Mouse (Mus musculus) heart, adult 2 months (tissue): ENCODE measurements around the gene Dcp1b. TPM values are rescaled to one million over a fixed set of nuclear protein-coding genes. Genes with fewer than 3 reads are reported as not detected.

Experiments used
- DNase-seq, 2 experiments: peaks; one replicate each; pipeline ENCODE4 v3.0.0; 2021
- H3K27ac ChIP-seq: fragments of 200-600 bp; 2 replicates; pipeline ENCODE4 v1.8.1; 2022
- H3K27me3 ChIP-seq: fragments of 200-500 bp; 2 replicates; pipeline ENCODE4 v1.6.1; 2012; ENCODE audit warnings: mild to moderate bottlenecking, low read length, inconsistent platforms, mixed read lengths; ENCODE audit not compliant: control insufficient read depth, insufficient read depth
- H3K36me3 ChIP-seq: fragments of 200-500 bp; 2 replicates; pipeline ENCODE4 v1.6.1; 2012; ENCODE audit warnings: low read length, inconsistent platforms; ENCODE audit not compliant: control insufficient read depth, insufficient read depth
- H3K4me1 ChIP-seq: fragments of 200-500 bp; 2 replicates; pipeline ENCODE4 v1.6.1; 2011; ENCODE audit warnings: low read length; ENCODE audit not compliant: control insufficient read depth, insufficient read depth
- H3K4me3 ChIP-seq: fragments of 200-600 bp; 2 replicates; pipeline ENCODE4 v1.8.1; 2022
- H3K79me2 ChIP-seq: fragments of 200-500 bp; replicated peaks from 2 replicates; pipeline ENCODE4 v1.6.1; 2012; ENCODE audit warnings: mild to moderate bottlenecking, inconsistent platforms, low read length, moderate library complexity, mixed read lengths; ENCODE audit not compliant: control insufficient read depth, insufficient read depth
- H3K9ac ChIP-seq: fragments of 200-500 bp; 2 replicates; pipeline ENCODE4 v1.6.1; 2012; ENCODE audit warnings: low read depth, mild to moderate bottlenecking, control low read depth, inconsistent platforms, low read length, mixed read lengths
- CTCF ChIP-seq: fragments of 200-600 bp; IDR thresholded peaks from 2 replicates; pipeline ENCODE4 v1.8.1; 2022; ENCODE audit warnings: antibody characterized with exemption, mild to moderate bottlenecking, moderate library complexity
- EP300 ChIP-seq: fragments of 200-500 bp; IDR thresholded peaks from 2 replicates; pipeline ENCODE4 v1.6.1; 2011; ENCODE audit warnings: low read depth, low read length, control low read depth; ENCODE audit not compliant: insufficient read depth
- POLR2A ChIP-seq: fragments of 200-500 bp; IDR thresholded peaks from 2 replicates; pipeline ENCODE4 v1.6.1; 2011; ENCODE audit warnings: mild to moderate bottlenecking, low read depth, low read length, control low read depth; ENCODE audit not compliant: insufficient read depth
- WGBS: fragments of 180-500 bp; shearing (Covaris S2); methylation state at CpG from one replicate; pipeline ENCODE4 v1.1.7; 2018; 5-methylcytosine and 5-hydroxymethylcytosine counted together
- intact Hi-C: fragments of 180-260 bp; cut with DNase I; formaldehyde crosslinking; loops from one replicate; pipeline ENCODE4 v1.15.1; 2025
- polyA plus RNA-seq: library from polyadenylated mRNA; depleted of rRNA; stranded (reverse); fragments of >200 nt; gene quantifications from 2 replicates; pipeline ENCODE4 v1.2.3, GENCODE M21; 2012
- total RNA-seq, 2 experiments: library from RNA; stranded (reverse); gene quantifications; 2 replicates each; pipeline ENCODE4 v1.2.3; 2021

The Dcp1b gene
- total and polyA plus RNA-seq, 3 experiments: 2.6 to 4.8 (median 2.7) TPM

DNA sequence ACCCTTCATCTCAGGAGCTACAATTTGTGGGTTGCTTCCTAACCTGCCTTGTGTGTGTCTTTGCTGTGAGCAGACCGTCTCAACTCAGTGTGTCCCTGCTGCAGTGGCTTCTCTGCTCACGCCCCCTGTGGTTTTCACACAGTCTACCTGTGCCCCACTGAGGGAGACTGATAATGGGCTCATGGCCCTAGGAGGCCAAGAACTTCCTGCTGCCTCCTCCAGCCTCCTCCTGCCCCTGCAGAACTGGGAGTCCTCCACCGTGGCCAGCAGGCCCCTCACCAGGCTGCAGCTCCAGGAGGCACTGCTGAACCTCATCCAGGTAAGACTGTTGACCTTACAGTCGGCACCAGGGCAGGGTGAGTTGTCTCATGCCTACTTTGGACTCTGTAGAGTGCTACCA is 42.6 kb downstream of the Dcp1b start:
- intact Hi-C loops: no loop called here
- 65% methylated on average over 4 of the region's 4 CpGs for WGBS
- H3K4me1 ChIP-seq: no peaks in the 10 kb centered on the region

DNA sequence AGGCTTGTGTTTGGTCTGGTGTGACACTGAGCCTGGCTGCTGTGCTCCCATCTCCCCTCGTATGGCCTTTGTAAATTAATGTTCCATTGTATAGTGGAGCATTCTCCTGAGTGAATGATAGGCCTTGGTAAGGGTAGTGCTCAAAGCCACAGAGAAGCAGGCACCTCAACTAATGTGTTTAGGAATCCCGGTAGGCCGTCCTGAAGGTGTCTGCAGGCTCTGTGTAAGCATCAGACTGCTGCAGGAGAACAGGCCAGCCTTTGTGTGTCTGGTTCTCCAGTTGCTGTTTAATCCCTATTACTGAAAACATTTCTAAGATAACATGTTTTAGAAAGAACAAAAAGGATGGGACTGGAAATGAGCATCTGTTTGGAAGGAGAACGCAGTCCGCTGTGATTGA is 43.5 kb downstream of the Dcp1b start:
- no peaks in the 10 kb centered on the region for H3K4me1 ChIP-seq
- TF ChIP-seq EP300: no peak
- TF ChIP-seq POLR2A: no peak
- TF ChIP-seq CTCF: no peak

More for the DNA sequence above, 42.6 kb downstream of the Dcp1b start:
- no peaks in the 10 kb centered on the region for H3K36me3 ChIP-seq
- H3K27me3 ChIP-seq: no peaks in the 10 kb centered on the region
- H3K9ac ChIP-seq: no peak overlapping the region
- no peaks in the 10 kb centered on the region for H3K79me2 ChIP-seq
- no peak overlapping the region for H3K27ac ChIP-seq
- H3K4me3 ChIP-seq: no peak overlapping the region
- no peak for TF ChIP-seq POLR2A
- no peak for TF ChIP-seq EP300
- TF ChIP-seq CTCF: no peak
- DNase-seq: peak in 1 of 2 experiments; percentile 15

DNA sequence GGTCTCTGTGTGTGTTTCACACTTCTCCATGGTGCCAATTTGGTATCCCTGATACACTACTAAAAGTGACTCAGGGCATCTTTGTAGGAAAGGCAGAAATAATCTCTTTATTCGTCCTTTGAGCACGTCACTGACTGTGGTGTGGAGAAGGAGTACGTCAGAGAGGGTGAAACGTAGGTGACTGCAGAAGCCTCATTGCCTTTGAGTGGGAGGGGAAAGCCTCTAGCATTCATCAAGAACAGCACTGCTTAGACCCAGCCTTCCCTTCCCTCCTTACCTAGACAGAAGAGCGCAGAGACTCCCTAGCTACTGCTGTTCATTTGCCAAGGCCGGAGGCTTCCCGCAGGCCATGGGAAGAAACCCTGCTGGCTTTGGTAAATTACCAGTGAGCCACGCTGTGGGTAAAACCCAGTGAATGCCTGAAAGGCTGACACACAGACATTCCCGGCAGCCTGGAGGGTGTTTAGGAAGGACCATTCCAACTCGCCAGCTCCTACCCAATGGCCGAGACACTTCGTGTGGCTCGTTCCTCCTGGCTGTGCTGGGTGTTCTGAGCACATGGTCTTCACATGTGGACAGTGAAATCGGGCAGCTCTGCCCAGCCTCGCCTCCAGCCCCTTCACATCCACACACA is 44.3 kb downstream of the Dcp1b start:
- no peaks in the 10 kb centered on the region for H3K27me3 ChIP-seq
- no peaks in the 10 kb centered on the region for H3K4me1 ChIP-seq
- no peak overlapping the region for H3K27ac ChIP-seq
- H3K79me2 ChIP-seq: no peaks in the 10 kb centered on the region
- peak in 1 of 2 experiments; percentile 14 for DNase-seq
- 85% methylated on average over 15 of the region's 15 CpGs for WGBS
- intact Hi-C loops: no loop called here
- H3K4me3 ChIP-seq: no peak overlapping the region
- H3K36me3 ChIP-seq: no peaks in the 10 kb centered on the region
- H3K9ac ChIP-seq: no peak overlapping the region
- no peak for TF ChIP-seq POLR2A
- no peak for TF ChIP-seq CTCF
- TF ChIP-seq EP300: no peak

More for the DNA sequence above, 43.5 kb downstream of the Dcp1b start:
- H3K9ac ChIP-seq: no peak overlapping the region
- H3K79me2 ChIP-seq: no peaks in the 10 kb centered on the region
- peak in 1 of 2 experiments; percentile 6 for DNase-seq
- no peak overlapping the region for H3K4me3 ChIP-seq
- 92% methylated on average over 5 of the region's 5 CpGs for WGBS
- no peaks in the 10 kb centered on the region for H3K27me3 ChIP-seq
- intact Hi-C loops: no loop called here
- H3K27ac ChIP-seq: no peak overlapping the region
- no peaks in the 10 kb centered on the region for H3K36me3 ChIP-seq

DNA sequence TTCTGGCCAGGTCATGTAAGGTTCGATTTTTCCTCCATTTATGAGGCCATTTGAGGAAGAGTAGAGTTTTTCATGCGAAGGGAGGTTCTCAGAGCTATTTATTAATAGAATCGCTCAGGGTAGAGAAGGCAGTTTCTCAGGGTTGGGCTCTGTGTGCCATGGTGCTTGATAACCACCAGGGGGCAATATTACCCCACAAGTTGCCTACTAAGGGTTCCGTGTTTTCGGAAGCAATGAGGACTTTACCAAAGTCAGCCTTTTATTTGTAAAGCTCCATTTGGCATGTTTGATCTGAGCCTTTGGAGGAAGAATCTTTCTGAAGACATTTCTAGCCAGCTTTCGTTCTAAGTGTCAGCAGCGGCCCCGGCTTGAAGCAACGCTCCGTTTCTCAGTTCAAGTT is 45.2 kb downstream of the Dcp1b start:
- peak in 1 of 2 experiments; percentile 44 for DNase-seq
- intact Hi-C loops: loop anchor here (1.0 kb wide), 3 partner anchors 128 to 224 kb away; no protein-coding TSS in a partner anchor
- 43% methylated on average over 10 of the region's 10 CpGs for WGBS
- TF ChIP-seq POLR2A (no peak), CTCF (peak; percentile 99; the same call in 1 of the 2 replicates), EP300 (peak; percentile 86; the same call in 1 of the 2 replicates)
- Histone ChIP-seq H3K79me2 (no peaks in the 10 kb centered on the region), H3K9ac (no peak overlapping the region), H3K27me3 (no peaks in the 10 kb centered on the region), H3K27ac (no peak overlapping the region), H3K4me1 (no peaks in the 10 kb centered on the region), H3K36me3 (no peaks in the 10 kb centered on the region), H3K4me3 (no peak overlapping the region)

DNA sequence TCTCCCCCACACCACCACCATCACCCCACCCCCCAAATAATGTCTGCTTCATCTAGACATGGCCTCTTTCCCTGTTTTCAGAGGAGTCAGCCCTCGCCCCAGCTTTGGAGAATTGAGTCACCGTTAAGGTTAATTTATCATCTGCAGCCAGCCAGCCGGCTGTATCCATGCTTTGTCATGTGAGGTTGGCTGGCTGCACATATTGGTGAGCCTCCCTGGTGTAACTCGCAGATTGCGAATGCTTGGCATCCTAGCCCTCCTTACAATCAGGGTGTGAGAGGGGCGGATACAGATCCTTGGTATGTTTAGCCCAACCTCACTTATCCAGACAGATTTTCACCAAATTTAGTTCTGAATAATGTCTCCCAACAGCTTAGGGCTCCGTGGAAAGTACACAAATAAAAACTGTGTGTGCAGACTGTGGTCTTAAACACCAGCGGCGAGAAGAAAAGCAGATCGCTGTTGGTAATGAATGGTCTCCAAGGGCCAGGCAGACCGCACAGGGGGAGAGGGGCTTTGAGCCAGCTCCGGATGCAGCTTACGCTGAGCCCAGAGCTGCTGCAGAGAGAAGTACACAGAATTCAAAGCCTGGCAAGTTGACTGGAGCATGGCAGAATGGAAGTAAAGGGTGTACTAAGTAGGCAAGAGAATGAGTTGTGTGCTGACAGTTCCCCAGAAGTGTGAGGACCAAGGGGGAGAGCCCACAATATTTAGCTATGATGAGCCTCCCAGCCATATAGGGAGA is 49.6 kb downstream of the Dcp1b start:
- DNase-seq: no peak
- Histone ChIP-seq H3K27me3 (no peaks in the 10 kb centered on the region), H3K36me3 (no peaks in the 10 kb centered on the region), H3K4me3 (no peak overlapping the region), H3K27ac (no peak overlapping the region), H3K4me1 (no peaks in the 10 kb centered on the region), H3K9ac (no peak overlapping the region), H3K79me2 (no peaks in the 10 kb centered on the region)
- 76% methylated on average over 13 of the region's 13 CpGs for WGBS
- intact Hi-C loops: no loop called here
- TF ChIP-seq EP300 (no peak), CTCF (no peak), POLR2A (no peak)

- intact Hi-C loops: no loop called here
- 75% methylated on average over 12 of the region's 12 CpGs for WGBS
- no peak for DNase-seq
Observed at GRCm38 (mm10) chr6:119225226-119225625, 50.2 kb downstream of the Dcp1b start.

More at GRCm38 (mm10) chr6:119225226-119225625, 50.2 kb downstream of the Dcp1b start:
- TF ChIP-seq POLR2A: no peak
- no peak for TF ChIP-seq CTCF
- TF ChIP-seq EP300: no peak
- H3K27ac ChIP-seq: no peak overlapping the region
- no peaks in the 10 kb centered on the region for H3K27me3 ChIP-seq
- no peak overlapping the region for H3K4me3 ChIP-seq
- no peak overlapping the region for H3K9ac ChIP-seq
- H3K4me1 ChIP-seq: no peaks in the 10 kb centered on the region
- H3K36me3 ChIP-seq: no peaks in the 10 kb centered on the region
- H3K79me2 ChIP-seq: no peaks in the 10 kb centered on the region
